ENCODE assay signal across 16 mouse cellular contexts in the genomic region with DNA sequence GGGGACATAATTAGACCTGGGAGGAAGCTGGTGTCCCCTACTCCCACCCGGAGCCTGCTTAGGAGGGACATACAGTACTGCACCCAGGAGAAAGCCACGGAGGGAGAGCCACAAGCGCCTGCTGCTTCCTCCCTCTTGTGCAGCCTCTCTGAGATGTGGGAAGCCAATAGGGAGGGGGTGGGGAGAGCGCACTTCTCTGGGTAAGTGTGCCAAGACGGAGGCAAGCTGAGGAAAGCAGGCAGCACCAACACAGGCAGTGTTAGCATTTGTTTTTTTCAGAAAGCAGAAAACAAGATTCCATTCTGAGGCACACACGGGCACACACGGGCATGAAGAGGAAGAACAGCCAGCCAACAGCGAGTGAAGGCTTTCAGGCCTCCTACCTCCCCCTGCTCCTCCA.
DNase-seq lines count a peak whose midpoint lies in the region; ATAC-seq lines count a peak whose summit lies in the region.
"Had no signal": no experiment of that assay in that cellular context is flagged by ENCODE, and none has a peak within 500 bp of the region (broad histone marks: within the 10 kb centered on the region; RNA-seq: fewer than 3 reads in every experiment).

No protein-coding gene starts in this region.

- 39% methylated on average over 8 of the region's 8 CpGs for WGBS in forebrain, embryonic 14.5 days

- H3K9ac ChIP-seq in forebrain, embryonic 14.5 days (ENCODE audit: low read length): peak overlapping the region; percentile 30; the same call in 1 of the 2 replicates
- H3K9ac ChIP-seq: embryonic facial prominence, embryonic 12.5 days had no signal

- H3K4me2 ChIP-seq in forebrain, embryonic 14.5 days (ENCODE audit: low read length): no peak overlapping the region
- H3K4me2 ChIP-seq: embryonic facial prominence, embryonic 12.5 days; liver, embryonic 11.5 days had no signal

- H3K4me3 ChIP-seq in forebrain, embryonic 14.5 days (ENCODE audit: low read depth, low read length): no peak overlapping the region
- H3K4me3 ChIP-seq: embryonic facial prominence, embryonic 12.5 days; gastrocnemius, adult 2 months had no signal

- H3K9me3 ChIP-seq in forebrain, embryonic 14.5 days (replicated peaks; ENCODE audit: control insufficient read depth, low read length): no peaks in the 10 kb centered on the region
- H3K9me3 ChIP-seq: embryonic facial prominence, embryonic 12.5 days had no signal

- H3K27me3 ChIP-seq in forebrain, embryonic 14.5 days (replicated peaks; ENCODE audit: control insufficient read depth, insufficient read depth, low read length): no peaks in the 10 kb centered on the region
- H3K27me3 ChIP-seq: embryonic facial prominence, embryonic 12.5 days; Patski had no signal

- DNase-seq in layer of hippocampus, adult 8-10 months (ENCODE audit: low spot score in 2 of 2): peak; percentile 24 to 47
- no peak for DNase-seq in layer of hippocampus, postnatal 25 days (ENCODE audit: extremely low spot score in 1 of 2, low spot score in 1 of 2)
- DNase-seq in brain, adult 2 months (ENCODE audit: low read depth, low spot score): peak; percentile 84
- peak; percentile 79 for DNase-seq in forebrain, embryonic 14.5 days (ENCODE audit: low spot score)
- DNase-seq in spleen, adult 12 weeks (ENCODE audit: low spot score): no peak
- DNase-seq in adrenal gland, postnatal 36 days: no peak
- DNase-seq: adrenal gland, adult 8-10 months; cerebellum, adult 18-20 months; gastrocnemius, adult 2 months; kidney, adult 2 months; lung, postnatal 14 days had no signal

- H3K27ac ChIP-seq in forebrain, embryonic 14.5 days (ENCODE audit: low read depth, low read length): peak overlapping the region; percentile 89
- H3K27ac ChIP-seq: embryonic facial prominence, embryonic 12.5 days; gastrocnemius, adult 2 months; stomach, postnatal 0 days had no signal

- H3K36me3 ChIP-seq in forebrain, embryonic 14.5 days (ENCODE audit: control insufficient read depth, insufficient read depth, low read length): no peaks in the 10 kb centered on the region
- H3K36me3 ChIP-seq: embryonic facial prominence, embryonic 12.5 days had no signal

- peaks cover 36% of the 10 kb centered on the region for H3K4me1 ChIP-seq in forebrain, embryonic 14.5 days (ENCODE audit: control insufficient read depth, insufficient read depth, low read length)

- peak; percentile 79 for ATAC-seq in forebrain, embryonic 14.5 days
- peak; percentile 38 for ATAC-seq in megakaryocyte, adult 5-6 weeks (ENCODE audit: poor library complexity, severe bottlenecking)
- ATAC-seq: Patski had no signal

Comparison
In these comparisons a context has a peak if more than half of its experiments do, and no peak if none do; other contexts are left out.
1. DNase-seq: peak in layer of hippocampus, adult 8-10 months (2 of 2), brain, adult 2 months (single experiment) and forebrain, embryonic 14.5 days (single experiment); none in layer of hippocampus, postnatal 25 days (0 of 2), spleen, adult 12 weeks (single experiment) and adrenal gland, postnatal 36 days (0 of 2).